Mouse (Mus musculus): ENCODE results near the gene Psmb3.

- no peak for TF ChIP-seq POLR2A (IDR thresholded peaks at IDR 0.05; ENCODE audit: low read depth, low read length)
- TF ChIP-seq CTCF (IDR thresholded peaks at IDR 0.05; ENCODE audit: extremely low read depth, insufficient read length, insufficient replicate concordance, low read depth, low read length) = no peak
These were observed 54.9 kb downstream of the Psmb3 start for GRCm38 (mm10) chr11:97758125-97758524.
